Mouse (Mus musculus) lung, postnatal 0 days (tissue): ENCODE results near the gene Ddx58.

Experiments
- CTCF ChIP-seq: IDR thresholded peaks from 2 replicates; pipeline ENCODE4 v1.5.1; 2016; ENCODE audit warnings: antibody characterized with exemption, mild to moderate bottlenecking
- EP300 ChIP-seq: IDR thresholded peaks from 2 replicates; pipeline ENCODE4 v1.6.1; 2016; ENCODE audit warnings: antibody characterized with exemption, mild to moderate bottlenecking, control low read depth

DNA sequence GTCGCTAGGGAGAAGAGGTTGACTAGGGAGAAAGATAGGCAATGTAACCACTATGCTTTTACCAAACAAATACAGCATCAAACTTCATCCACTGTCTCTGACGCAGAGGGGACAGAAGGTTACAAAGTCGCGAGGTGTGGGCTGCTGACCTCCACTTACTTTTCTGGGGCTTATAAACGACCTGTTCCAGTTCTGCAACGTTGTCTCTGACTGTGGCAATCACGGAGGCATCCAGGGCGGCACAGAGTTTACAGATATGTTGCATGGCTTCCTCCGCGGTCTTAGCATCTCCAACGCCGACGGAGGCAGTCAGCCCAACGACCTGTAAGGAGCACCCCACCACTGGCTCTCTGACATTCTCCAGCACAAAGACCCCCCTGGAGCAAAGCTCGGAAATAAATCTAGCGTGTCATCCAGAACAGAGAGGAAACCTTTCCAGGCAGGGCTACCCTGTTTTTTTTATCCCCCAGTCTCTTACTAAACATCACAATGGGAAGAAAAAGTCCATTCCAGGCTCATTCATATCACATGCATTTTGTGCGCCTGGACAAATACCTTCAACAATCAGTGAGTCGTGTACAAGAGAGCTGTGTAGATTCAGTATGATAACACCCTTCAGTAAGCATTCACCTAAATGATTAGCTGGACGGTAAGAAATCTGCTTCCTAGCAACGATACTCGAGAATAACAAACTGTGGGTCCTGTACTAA lies 17.6 kb downstream of the Ddx58 start:
- TF ChIP-seq EP300 (no peak), CTCF (no peak)
